Mouse (Mus musculus) cerebellum, adult 18-20 months (tissue): ENCODE results near the gene Gm20517.

Experiments
- DNase-seq, 2 experiments: peaks; one replicate each; pipeline ENCODE4 v3.0.0; 2021

The Gm20517 gene

DNA sequence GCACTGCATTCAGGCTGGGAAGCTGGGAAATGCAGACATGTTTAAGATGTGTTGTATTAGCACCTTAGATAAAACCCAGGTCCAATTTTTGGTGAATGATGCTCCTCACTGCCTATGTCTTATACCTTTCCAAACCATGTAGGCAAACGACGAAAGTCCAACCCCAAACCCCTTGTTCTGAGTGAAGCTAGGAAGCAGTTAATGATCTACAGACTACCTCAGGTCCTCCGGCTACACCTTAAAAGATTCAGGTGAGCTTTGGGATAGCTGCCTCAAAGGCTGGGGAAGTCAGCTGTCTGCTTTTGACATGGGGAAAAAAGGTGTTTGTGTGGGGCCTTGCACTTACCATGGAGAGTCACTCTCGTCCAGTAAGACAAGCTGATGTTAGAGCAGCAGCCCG is 67.3 kb downstream of the Gm20517 start:
- no peak for DNase-seq

DNA sequence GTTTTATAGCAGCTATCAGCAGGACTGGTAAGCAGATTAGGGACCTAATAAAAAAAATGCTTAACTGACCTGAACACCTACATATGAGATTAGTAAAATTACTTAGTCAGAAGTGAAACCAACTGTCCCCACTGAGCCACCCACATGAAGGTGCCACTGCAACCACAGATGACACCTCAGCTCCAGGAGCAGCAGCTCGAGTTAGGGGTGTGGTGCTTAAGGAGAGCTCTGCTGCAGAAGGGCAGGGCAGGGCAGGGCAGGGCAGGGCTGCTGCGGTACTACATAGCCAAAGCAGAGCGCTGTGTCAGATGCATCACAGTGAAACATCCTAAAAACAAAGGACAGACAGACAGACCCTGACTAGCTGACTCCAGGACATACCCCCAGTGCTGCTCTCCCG is 71.4 kb downstream of the Gm20517 start:
- DNase-seq: no peak

DNA sequence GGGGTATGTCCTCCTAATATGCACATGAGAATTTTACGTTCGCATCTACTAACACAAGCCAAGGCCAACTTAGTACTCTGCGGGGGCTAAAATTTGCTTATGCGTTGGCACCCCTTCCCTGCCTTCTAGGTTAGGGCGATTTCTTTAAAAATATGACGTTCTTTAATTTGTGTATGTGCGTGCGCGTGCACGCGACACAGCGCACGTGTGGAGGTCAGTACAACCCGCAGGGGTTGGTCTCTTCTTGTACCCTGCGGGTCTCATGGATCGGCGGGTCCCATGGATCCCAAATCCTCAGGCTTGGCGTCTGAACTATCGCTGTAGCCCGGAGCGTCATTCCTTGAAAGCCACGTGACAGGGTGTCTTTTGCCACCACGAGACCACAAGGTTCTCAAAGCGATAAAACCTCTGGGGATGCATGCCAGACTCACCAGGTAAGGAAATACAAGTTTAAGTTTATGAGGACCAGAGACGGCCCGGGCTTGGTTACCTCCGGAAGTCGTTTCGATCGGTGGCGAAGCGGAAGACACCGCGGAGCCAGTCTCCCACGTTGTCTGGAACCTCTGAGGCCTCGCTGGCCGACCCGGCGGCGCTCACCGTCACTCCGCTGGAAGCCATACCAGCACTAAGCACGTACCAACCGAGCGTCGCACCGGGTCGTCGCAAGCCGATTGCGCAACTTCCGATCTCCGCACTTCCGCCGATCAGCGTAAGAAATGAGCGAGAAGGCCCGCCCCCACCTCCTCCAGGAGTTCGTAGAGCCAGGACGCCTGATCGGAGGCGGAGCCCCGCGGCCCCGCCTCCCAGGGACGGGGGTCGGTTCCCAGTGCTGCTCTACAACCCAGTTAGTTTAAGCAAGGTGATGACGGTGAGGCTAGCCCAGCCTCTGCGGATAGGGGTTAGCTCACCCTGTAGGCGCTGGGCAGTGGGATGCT is 76.3 kb downstream of the Gm20517 start:
- peak; percentile 96 for DNase-seq

DNA sequence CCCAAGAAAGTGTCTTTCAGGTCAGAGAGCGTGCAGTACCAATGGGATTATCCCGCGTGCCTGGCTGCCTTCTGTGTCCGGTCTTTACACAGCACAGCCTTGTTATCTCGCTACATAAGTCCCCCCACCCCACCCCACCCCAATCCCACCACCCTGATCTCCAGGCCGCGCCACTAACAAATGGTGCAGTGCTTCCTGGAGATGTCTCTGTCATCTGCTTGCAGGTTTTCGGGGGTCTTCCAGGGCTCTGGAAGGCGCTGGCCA is 76.9 kb downstream of the Gm20517 start, which contains the start of gene Tomm6:
Gene Tomm6, minus strand, starts transcription at position 43 of the 264 bp plus-strand sequence.
- DNase-seq: no peak

DNA sequence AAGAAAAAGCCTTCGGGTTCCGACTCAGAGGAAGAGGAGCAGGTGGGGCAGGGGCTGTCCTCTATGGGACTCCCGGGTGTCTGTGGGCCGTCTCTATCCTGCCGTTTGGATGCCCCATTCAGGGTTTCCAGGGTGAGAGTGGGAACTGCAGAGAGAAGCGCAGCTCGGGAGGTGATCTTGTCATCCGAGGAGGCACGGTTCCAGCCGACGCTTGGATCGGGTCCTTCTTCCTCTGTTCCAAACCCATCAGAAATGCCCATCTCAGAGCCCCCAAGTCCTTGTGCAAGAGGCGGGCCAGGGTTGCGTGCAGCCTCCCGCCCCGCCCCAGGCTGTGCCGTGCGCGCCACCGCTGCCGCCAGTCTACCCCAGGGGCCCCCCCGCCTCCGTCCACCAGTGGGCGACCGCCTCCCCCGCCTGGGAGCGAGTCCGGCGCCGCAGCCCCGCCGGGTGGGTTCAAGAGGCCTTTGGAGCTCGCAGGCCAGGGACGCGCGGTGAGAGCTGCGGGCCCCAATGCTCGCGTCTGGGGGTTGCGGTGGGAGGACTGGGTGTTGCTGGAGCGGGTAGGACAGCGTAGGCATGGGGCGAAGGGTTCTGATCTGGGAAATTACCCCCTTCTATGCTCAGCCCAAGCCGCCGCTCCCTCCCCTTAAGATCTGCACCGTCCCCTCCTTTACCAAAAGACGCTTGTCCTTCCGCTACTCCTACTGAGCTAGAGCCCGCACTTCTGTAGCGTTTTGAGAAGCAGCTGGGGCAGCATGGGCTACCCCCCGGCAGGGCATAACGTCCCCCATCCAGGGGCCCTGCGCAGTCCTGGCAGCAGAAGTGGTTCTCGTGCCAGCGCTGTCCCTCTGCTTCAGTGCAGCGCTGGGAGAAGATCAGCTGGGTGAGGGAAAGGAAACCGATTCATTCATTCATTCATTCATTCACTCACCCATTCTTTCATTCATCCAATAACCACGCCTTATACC is 77.5 kb downstream of the Gm20517 start, which contains the start of gene Frs3:
Gene Frs3, plus strand, starts transcription at position 423 of the 968 bp plus-strand sequence.
- peak; percentile 82 to 83 for DNase-seq

DNA sequence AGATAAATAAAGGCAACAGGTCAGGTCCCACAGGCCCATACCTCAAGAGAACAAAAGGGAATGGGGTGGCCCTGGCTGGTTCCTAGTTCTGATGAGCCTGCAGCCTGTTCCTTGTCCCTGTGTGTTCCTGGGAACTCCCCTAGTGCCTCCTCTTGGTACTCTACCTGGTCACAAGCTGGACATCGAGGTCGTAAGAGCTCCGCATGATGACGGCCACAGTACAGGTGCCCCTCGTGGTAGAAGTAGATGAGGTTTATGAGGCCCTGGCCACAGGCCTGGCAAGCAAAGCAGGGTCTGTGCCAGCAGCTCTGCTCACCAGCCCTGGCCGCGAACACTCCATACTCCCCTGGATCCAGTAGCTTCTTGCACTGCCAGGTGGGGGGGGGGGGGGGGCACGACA is 78.5 kb downstream of the Gm20517 start:
- no peak for DNase-seq

GRCm38 (mm10) chr17:47691650-47692049 is 80.3 kb downstream of the Gm20517 start:
- no peak for DNase-seq

DNA sequence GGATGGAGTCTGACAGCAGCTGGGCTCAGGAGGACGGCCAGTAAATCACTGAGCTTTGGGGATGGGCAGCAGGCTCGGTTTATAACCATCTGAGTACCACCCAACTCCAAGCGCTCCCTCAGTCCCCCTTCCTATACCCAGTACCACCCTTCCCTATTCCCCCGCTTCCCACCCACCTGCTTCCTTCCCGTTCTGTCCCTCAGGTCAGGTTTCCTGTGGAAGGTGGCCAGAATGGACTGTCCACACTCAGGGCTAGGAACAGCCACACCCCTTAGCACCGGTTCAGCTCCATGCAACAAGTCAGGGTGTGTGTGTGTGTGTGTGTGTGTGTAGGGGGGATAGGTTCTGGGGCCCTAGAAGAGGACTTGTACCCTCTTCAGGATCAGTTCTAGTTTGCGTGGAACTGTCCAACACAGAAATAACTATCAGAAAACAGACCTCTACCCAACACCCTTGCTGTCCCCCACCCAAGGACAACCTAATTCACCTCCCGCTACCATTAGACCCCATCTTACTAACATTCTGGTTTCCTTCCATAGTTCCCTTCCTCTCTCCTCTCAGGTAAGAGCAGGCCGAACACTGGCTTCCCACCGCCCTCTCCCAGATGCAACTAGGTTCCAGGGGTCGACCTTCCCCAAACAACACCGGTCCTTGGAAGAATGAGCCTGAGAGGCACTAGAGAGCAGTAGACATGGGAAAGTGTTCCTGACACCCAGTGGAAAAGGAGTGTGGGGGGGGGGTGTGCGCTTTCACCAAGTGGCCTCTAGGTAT is 82.5 kb downstream of the Gm20517 start:
- DNase-seq: no peak

- DNase-seq: no peak
Measured at GRCm38 (mm10) chr17:47694442-47694502, 82.9 kb downstream of the Gm20517 start, which contains the start of gene Gm21981. Gene Gm21981 (minus strand): TSS chr17:47694455.

DNA sequence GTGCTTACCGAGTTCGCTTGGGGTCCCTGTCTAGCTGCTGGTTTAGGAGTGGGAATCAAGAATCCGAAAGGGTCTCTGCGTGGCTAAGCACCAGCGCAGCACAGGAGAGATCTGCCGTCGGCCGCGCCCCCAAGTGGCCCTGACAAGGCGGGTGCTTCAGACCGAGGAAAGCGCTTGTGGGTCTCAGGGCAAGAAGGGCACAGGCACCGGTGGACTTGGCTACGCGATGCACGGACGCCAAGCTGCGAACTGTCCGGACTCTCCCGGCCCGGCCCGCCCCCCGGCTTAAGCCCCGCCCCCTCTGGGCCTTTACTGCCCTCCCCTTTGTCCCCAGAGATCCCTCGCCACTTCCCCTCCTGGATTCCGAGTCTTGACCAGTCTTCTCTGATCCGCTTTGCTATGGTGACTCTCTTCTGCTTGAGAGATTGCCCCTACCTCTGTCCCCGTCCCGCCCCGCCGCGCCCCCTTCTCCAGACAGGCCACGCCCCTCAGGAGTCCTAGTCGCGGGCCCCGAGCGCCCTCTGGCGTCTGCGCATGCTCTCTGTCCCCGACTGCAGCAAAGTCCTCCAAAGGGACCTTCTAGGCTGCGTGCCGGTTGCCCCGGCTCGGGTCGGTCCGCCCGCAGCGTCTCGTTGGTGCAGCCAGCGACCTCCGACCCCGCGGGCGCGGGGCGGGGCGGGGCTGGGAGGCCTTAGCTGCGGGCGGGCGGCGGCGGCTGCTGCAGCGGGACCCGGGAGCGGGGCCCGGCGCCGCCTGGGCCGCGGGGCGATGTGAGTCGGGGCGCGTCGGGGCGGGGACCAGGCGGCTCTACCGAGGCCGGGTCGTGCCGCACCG is 83.3 kb downstream of the Gm20517 start, which contains the start of gene Prickle4:
Gene Prickle4, minus strand, starts transcription at position 234 of the 834 bp plus-strand sequence.
- peak; percentile 98 to 99 for DNase-seq

DNA sequence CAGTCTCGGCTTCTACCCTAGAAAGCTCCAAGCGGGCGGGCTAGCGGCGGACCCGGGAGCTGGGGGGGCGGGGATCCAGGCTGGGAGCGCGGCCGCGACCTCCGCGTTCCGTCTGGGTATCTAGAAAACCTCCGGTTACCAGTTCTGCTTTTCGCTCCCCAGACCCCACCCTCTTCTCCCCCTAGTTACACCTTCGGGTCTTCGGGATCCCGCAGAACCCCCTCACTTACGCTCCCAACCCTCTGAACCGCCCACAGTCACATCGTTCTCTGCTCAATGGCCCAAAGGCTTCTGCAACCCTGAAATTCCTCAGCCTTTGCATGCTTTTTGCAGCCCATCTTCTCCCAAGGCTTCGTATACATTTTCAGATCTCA is 83.9 kb downstream of the Gm20517 start:
- no peak for DNase-seq

DNA sequence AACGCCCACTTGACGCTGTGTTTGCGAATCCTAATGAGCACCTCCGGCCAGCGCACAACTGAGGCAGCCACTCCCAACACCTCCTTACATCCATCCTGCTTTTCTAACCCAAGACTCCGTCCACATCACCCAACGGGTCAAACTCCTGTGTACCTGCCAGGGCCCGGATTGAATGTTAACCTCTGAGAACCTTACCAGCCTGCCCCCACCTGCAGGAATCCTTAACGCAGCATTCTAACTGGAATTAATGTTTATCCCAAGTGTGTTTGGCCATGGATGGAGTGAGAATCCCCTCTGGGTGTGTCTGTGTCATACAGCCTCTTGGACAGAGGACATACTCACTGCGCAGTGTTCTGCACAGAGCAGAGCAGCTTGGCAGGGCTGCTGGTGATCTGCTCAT is 86.8 kb downstream of the Gm20517 start:
- DNase-seq: no peak

DNA sequence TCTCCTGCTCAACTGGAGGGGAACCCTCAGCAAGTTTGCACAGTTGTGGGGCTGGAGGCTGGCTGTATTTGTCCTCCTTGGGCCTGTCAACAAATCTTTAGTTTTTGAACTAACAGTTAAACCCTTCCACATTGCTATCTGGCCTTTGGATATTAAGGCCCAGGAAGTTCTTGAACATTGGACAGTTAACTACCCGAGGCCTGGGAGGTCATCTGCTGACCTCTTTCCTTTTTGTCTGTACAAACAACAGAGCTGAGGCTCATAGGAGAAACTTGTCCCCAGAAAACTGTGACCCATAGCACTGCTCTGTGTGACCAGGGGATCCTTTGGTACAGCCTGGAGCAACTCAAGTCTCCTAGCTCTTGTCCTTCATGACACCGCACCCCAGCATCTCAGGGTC is 87.7 kb downstream of the Gm20517 start:
- no peak for DNase-seq

DNA sequence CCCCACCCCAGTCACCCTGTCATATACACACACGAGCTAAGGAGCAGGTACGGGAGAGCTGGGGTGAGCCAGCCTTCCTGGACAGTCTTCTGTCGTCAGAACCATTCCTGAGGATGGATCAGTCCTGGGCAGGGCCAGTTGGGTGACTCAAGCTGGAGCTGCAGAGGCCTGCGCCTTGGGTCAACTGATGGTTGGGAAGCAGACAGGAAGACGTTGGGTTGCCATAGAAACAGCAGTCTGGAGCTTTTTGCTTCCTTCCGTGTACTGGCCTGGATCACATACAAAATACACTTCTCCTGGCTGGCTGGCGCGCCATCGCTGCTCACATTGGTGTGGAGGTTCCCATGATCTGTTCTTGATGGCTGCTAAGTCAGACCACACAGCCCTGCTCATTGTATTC is 90.4 kb downstream of the Gm20517 start:
- DNase-seq: no peak

GRCm38 (mm10) chr17:47702548-47703345 is 91.4 kb downstream of the Gm20517 start:
- no peak for DNase-seq

- no peak for DNase-seq
Measured at GRCm38 (mm10) chr17:47703556-47703955, 92.2 kb downstream of the Gm20517 start.

- no peak for DNase-seq
Measured at GRCm38 (mm10) chr17:47704692-47705091, 93.3 kb downstream of the Gm20517 start.

DNA sequence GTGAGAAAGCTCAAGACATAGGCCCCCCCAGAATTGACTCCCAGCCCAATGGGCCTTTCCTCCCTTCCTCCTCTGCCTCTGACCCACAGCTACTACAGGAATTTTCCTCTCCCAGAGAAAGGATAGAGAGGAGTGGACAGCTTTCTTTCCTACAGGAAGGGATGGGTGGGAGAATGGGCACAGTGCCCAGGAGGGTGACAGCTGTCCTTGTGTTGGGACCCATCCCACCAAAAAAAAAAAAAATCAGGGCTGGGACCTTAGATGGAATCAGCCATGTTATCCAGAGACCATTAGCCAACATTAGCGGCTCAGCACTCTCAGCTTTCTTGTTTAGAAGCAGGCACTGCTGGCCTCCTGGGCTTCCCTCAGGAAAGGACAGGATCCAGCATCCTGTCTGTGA is 94.8 kb downstream of the Gm20517 start:
- no peak for DNase-seq

DNA sequence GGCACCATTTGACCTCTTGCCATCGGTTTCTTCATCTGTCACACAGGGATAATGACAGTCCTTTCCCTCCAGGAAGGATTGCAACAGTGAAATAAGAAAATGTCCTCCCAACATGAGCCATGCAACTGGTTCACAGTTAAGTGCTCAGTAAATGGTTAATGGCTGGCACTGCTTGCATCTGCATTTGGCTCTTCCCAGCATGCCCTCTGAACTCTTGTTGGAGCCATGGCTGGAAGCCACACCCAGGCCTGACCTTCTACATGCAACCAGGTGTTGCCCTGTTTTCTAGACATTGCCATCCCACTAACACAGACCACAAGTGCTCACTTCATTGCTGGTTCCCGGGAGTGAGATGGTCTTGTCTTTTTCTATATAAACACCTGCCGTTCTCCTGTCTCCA is 96.6 kb downstream of the Gm20517 start:
- DNase-seq: no peak

- DNase-seq: no peak
Measured at GRCm38 (mm10) chr17:47708972-47709371, 97.6 kb downstream of the Gm20517 start.

DNA sequence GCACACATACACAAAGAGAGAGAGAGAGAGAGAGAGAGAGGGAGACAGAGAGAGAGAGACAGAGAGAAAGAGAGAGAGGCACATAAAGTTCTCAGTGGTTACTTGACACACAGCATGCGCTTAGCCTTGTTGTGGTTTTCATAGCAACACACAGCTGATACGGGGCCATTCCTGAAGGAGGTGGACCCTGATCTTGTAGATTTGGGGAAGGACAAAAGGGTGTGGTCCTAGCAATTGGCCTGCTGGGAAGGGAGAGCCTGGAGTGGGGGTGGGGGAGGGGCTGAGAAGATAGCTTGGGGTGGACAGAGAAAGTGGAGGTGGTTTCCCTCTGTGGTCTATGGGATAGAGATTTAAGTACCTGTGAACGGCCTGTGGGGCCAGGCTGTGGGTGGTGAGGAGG is 98.6 kb downstream of the Gm20517 start:
- DNase-seq: no peak

DNA sequence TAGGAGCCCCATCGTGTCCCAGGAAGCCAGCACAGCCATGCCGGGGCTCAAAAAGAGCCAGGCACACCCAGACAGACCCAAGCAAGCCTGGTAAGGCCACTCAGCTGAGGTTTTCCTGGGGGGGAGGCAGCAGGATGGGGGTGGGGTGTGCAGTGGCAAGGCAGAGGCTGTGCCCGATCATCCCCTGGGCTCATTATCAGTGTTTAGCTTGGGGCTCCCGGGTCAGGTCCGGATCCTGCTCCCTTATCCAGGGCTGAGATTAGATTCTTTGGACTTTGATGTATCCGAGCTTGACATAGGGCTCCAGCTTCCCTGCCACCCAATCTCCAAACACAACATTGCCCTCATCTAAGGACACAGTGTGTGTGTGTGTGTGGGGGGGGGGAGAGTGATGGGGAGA is 100.5 kb downstream of the Gm20517 start:
- DNase-seq: no peak
